Mouse (Mus musculus) liver, embryonic 13.5 days (tissue): ENCODE measurements around the gene Eif5b. TPM values are rescaled to one million over a fixed set of nuclear protein-coding genes. Genes with fewer than 3 reads are reported as not detected.
A peak's percentile ranks its signal among the peaks of the same experiment; 100 is the strongest.
"Not testable (repeated sequence)": the region's sequence is repeated elsewhere in the genome, so short reads cannot be mapped to it uniquely, and the experiment has no call there.

ENCODE experiments used
- ATAC-seq: fragments of 200-750 bp; cut with Nextera tagmentation; 2 replicates; pipeline ENCODE4 v1.8.0; 2017; ENCODE audit warnings: low read depth, mild to moderate bottlenecking, moderate number of reproducible peaks, moderate library complexity
- DNase-seq: peaks from one replicate; pipeline ENCODE4 v3.0.0; 2022
- H3K27ac ChIP-seq: fragments of 300-500 bp; sonication (generic); 2 replicates; pipeline ENCODE4 v1.5.1; 2015; ENCODE audit warnings: moderate library complexity, mild to moderate bottlenecking, inconsistent platforms
- H3K27me3 ChIP-seq: fragments of 300-500 bp; sonication (generic); 2 replicates; pipeline ENCODE4 v1.6.1; 2015; ENCODE audit warnings: mild to moderate bottlenecking, inconsistent platforms
- H3K36me3 ChIP-seq: fragments of 300-500 bp; sonication (generic); 2 replicates; pipeline ENCODE4 v1.6.1; 2015; ENCODE audit warnings: mild to moderate bottlenecking, inconsistent platforms
- H3K4me1 ChIP-seq: fragments of 300-500 bp; sonication (generic); replicated peaks from 2 replicates; pipeline ENCODE4 v1.6.1; 2015; ENCODE audit warnings: inconsistent platforms
- H3K4me2 ChIP-seq: fragments of 300-500 bp; sonication (generic); 2 replicates; pipeline ENCODE4 v1.6.1; 2015; ENCODE audit warnings: inconsistent platforms, mild to moderate bottlenecking, moderate library complexity
- H3K4me3 ChIP-seq: fragments of 300-500 bp; sonication (generic); replicated peaks from 2 replicates; pipeline ENCODE4 v1.5.1; 2015; ENCODE audit warnings: mild to moderate bottlenecking, inconsistent platforms
- H3K9ac ChIP-seq: fragments of 300-500 bp; sonication (generic); 2 replicates; pipeline ENCODE4 v1.6.1; 2015; ENCODE audit warnings: mild to moderate bottlenecking, inconsistent platforms
- H3K9me3 ChIP-seq: fragments of 300-500 bp; sonication (generic); replicated peaks from 2 replicates; pipeline ENCODE4 v1.6.1; 2016; ENCODE audit warnings: inconsistent platforms
- WGBS: fragments of 180-500 bp; shearing (Covaris S2); methylation state at CpG from one replicate; pipeline ENCODE4 v1.1.7; 2015; ENCODE audit not compliant: insufficient replicate concordance; 5-methylcytosine and 5-hydroxymethylcytosine counted together
- polyA plus RNA-seq: library from polyadenylated mRNA; unstranded; fragments of >200 nt; fragmentation: Nextera tagmentation; extraction: Ambion mirVana; gene quantifications from 2 replicates; pipeline ENCODE4 v1.2.1, GENCODE M21; 2015

Gene Eif5b
- polyA plus RNA-seq, 1 experiment from 2014 or later: 25.1 TPM

GRCm38 (mm10) chr1:38055176-38055575 lies 57.4 kb downstream of the Eif5b start:
- WGBS: 85% methylated on average over 5 of the region's 5 CpGs

DNA sequence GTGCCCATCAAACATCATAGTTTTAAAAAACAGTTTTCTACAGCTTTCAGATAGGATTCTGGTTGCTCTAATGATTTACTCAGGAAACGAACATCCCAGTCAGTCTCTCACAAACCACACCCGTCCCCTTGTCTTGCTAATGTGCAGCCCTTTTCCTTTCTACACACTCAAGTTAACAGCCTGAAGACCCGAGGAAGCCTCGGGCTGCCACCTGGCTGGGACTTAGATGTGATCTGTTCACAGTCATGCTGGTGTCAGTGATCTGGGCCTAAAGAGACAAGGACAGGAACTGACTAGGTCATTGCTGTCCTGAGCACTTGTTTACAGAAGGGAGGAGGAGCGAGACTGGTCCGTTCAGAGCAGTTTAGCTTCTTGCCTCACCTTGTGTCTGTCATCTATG lies 60.6 kb downstream of the Eif5b start:
- DNase-seq (no peak), ATAC-seq (no peak)
- WGBS: 78% methylated on average over 6 of the region's 6 CpGs
- Histone ChIP-seq H3K27ac (no peak overlapping the region), H3K9me3 (no peaks in the 10 kb centered on the region), H3K4me1 (no peaks in the 10 kb centered on the region), H3K36me3 (peaks cover 85% of the 10 kb centered on the region), H3K27me3 (no peaks in the 10 kb centered on the region), H3K4me3 (no peak overlapping the region), H3K9ac (no peak overlapping the region), H3K4me2 (no peak overlapping the region)

More at GRCm38 (mm10) chr1:38055176-38055575, 57.4 kb downstream of the Eif5b start:
- H3K4me1 ChIP-seq: no peaks in the 10 kb centered on the region
- no peaks in the 10 kb centered on the region for H3K27me3 ChIP-seq
- no peak for ATAC-seq
- H3K4me2 ChIP-seq: no peak overlapping the region
- no peak overlapping the region for H3K27ac ChIP-seq
- no peak for DNase-seq
- no peak overlapping the region for H3K9ac ChIP-seq
- H3K4me3 ChIP-seq: no peak overlapping the region
- peaks cover 91% of the 10 kb centered on the region for H3K36me3 ChIP-seq
- H3K9me3 ChIP-seq: no peaks in the 10 kb centered on the region

DNA sequence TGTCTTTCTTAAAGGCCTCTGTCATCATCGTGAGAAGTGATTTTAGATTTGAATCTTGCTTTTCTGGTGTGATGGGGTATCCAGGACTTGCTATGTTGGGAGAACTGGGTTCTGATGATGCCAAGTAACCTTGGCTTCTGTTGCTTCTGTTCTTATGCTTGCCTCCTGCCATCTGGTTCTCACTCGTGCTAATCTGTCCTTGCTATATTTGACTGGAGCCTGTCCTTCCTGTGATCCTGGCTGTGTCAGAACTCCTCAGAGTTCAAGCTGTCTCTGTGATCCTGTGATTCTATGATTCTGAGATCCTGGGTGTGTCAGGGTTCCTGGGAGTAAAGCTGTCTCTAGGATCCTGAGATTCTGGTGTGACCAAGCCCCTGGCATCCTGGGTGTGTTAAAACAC lies 64.3 kb downstream of the Eif5b start:
- H3K4me1 ChIP-seq, H3K4me3 ChIP-seq, H3K9me3 ChIP-seq, ATAC-seq, H3K9ac ChIP-seq, H3K4me2 ChIP-seq, H3K27me3 ChIP-seq, H3K27ac ChIP-seq, DNase-seq: not testable (repeated sequence)
- WGBS: 82% methylated on average over 2 of the region's 2 CpGs
- H3K36me3 ChIP-seq: peaks cover 78% of the 10 kb centered on the region

DNA sequence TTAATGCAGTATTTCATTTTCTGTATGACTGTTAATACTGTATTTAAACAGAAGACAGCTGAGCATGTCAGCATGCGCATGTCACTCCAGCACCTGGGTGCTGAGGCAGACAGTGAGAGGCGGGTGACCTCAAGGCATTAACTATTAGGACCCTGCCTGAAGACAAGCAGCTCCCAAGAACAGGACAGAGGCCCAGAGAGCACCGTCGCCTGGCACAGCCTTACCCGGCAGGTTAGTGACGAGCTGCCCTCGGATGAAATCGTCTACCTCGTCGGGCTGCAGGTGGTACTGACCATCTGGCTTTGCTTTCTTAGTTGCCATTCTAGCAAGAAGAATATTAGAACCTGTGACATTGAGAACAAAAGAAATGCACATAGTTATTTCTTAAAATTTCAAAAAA lies 69.5 kb downstream of the Eif5b start:
- Histone ChIP-seq H3K4me2 (no peak overlapping the region), H3K4me1 (no peaks in the 10 kb centered on the region), H3K9ac (no peak overlapping the region), H3K4me3 (no peak overlapping the region), H3K36me3 (peaks cover 69% of the 10 kb centered on the region), H3K27ac (no peak overlapping the region), H3K9me3 (no peaks in the 10 kb centered on the region), H3K27me3 (no peaks in the 10 kb centered on the region)
- WGBS: 91% methylated on average over 10 of the region's 10 CpGs
- DNase-seq: no peak
- no peak for ATAC-seq

- no peak for DNase-seq
- peaks cover 71% of the 10 kb centered on the region for H3K36me3 ChIP-seq
- WGBS: 52% methylated on average over 8 of the region's 8 CpGs
Observed at GRCm38 (mm10) chr1:38071326-38071725, 73.5 kb downstream of the Eif5b start.

DNA sequence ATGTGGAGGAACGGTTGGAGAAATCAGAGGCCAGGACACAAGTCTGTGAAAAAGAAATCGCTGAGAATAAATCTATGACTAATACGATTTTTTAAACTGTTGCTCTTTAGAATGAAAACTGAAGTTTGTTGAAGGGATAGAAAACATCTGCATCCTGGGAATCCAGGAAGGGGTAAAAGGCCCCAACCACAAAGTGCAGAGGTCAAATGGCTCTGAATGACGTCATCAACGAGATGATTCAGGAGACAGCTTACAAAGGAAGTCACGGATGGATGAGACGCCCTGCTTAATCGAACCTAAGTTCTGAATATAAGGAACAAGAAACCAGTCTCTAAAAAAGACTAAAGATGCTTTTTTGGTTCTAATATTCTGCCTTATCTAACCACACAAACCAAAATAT lies 83.5 kb downstream of the Eif5b start:
- Histone ChIP-seq H3K9me3 (no peaks in the 10 kb centered on the region), H3K4me1 (no peaks in the 10 kb centered on the region; the same call in 1 of the 2 replicates), H3K36me3 (peaks cover 52% of the 10 kb centered on the region), H3K4me3 (no peak overlapping the region), H3K9ac (no peak overlapping the region), H3K27ac (no peak overlapping the region), H3K4me2 (no peak overlapping the region), H3K27me3 (no peaks in the 10 kb centered on the region)
- ATAC-seq (no peak), DNase-seq (no peak)
- 63% methylated on average over 8 of the region's 8 CpGs for WGBS

More at GRCm38 (mm10) chr1:38071326-38071725, 73.5 kb downstream of the Eif5b start:
- Histone ChIP-seq H3K4me2 (no peak overlapping the region), H3K4me1 (no peaks in the 10 kb centered on the region), H3K4me3 (no peak overlapping the region), H3K27ac (no peak overlapping the region), H3K27me3 (no peaks in the 10 kb centered on the region), H3K9ac (no peak overlapping the region), H3K9me3 (no peaks in the 10 kb centered on the region)
- no peak; the same call in 1 of the 2 replicates for ATAC-seq

GRCm38 (mm10) chr1:38103214-38103613 lies 105.4 kb downstream of the Eif5b start:
- no peak for ATAC-seq
- no peaks in the 10 kb centered on the region for H3K27me3 ChIP-seq
- H3K4me2 ChIP-seq: no peak overlapping the region
- no peak overlapping the region for H3K9ac ChIP-seq
- peaks cover 12% of the 10 kb centered on the region for H3K4me1 ChIP-seq
- H3K9me3 ChIP-seq: no peaks in the 10 kb centered on the region
- peaks cover 32% of the 10 kb centered on the region for H3K36me3 ChIP-seq
- no peak for DNase-seq
- H3K27ac ChIP-seq: no peak overlapping the region
- 64% methylated on average over 1 of the region's 1 CpGs for WGBS
- no peak overlapping the region for H3K4me3 ChIP-seq

DNA sequence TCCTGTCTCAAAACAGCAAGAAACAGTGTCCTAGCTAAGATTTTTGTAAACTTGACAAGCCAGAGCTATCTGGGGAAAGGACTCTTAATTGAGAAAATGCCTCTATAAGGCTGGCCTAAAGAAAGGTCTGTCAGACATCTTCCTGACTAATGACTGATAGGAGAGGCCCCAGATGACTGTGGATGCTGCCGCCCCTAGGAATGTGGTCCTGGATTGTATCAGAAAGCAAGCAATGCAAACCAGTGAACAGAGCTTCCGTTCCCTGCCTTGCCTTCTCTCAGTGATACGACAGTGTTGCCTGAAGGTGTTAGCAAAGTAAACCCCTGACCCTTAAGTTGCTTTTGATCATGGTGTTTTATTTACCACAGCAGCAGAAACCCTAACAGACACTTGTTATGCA lies 106.0 kb downstream of the Eif5b start:
- ATAC-seq (no peak), DNase-seq (no peak)
- Histone ChIP-seq H3K4me1 (peaks cover 15% of the 10 kb centered on the region), H3K4me2 (no peak overlapping the region), H3K36me3 (peaks cover 28% of the 10 kb centered on the region), H3K27me3 (no peaks in the 10 kb centered on the region), H3K9ac (no peak overlapping the region), H3K27ac (peak overlapping the region; percentile 51; the same call in 1 of the 2 replicates), H3K4me3 (no peak overlapping the region), H3K9me3 (no peaks in the 10 kb centered on the region)
- 80% methylated on average over 3 of the region's 3 CpGs for WGBS

Other genes with a start within 250 kb of the Eif5b start
- 1.6 and 1.9 TPM in 2 replicates for gene Tsga10, start 131.6 kb upstream of the Eif5b start, polyA plus RNA-seq
- 5.4 and 6.9 TPM in 2 replicates for gene Lipt1, start 126.3 kb upstream of the Eif5b start, polyA plus RNA-seq
- 16.0 and 22.9 TPM in 2 replicates for gene Mitd1, start 107.6 kb upstream of the Eif5b start, polyA plus RNA-seq
- gene Mrpl30, start 107.5 kb upstream of the Eif5b start, polyA plus RNA-seq: 222 and 231 TPM in 2 replicates
- not detected in 2 replicates for gene Lyg2, start 81.5 kb upstream of the Eif5b start, polyA plus RNA-seq
- not detected in 2 replicates for gene Lyg1, start 40.3 kb upstream of the Eif5b start, polyA plus RNA-seq
- gene Txndc9, start 117 bp upstream of the Eif5b start, polyA plus RNA-seq: 80.9 and 88.7 TPM in 2 replicates
- 15.3 and 20.5 TPM in 2 replicates for gene Rev1, start 131.8 kb downstream of the Eif5b start, polyA plus RNA-seq